Mouse (Mus musculus): Measurements from ENCODE around the gene Tspan32.
A peak's percentile ranks its signal among the peaks of the same experiment; 100 is the strongest.

Tspan32 gene

DNA sequence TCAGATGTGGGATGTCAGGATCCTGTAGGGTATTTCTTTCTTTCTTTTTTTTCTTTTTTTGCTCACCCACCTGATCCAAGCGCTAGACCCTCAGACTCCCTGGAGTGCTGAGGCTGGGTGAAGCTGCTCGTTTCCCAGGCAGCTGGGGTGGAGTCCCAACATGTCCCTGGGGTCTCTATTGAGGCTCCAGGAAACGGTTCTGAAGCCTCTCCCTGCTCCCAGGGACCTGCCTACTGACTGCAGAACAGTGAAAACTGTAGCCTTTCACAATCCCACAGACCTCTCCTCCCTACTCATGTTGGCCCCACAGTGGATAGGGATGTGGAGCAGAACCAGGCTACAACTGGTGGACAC lies 49.7 kb downstream of the Tspan32 start:
- DNase-seq (ENCODE audit: low spot score in 2 of 2): no peak

DNA sequence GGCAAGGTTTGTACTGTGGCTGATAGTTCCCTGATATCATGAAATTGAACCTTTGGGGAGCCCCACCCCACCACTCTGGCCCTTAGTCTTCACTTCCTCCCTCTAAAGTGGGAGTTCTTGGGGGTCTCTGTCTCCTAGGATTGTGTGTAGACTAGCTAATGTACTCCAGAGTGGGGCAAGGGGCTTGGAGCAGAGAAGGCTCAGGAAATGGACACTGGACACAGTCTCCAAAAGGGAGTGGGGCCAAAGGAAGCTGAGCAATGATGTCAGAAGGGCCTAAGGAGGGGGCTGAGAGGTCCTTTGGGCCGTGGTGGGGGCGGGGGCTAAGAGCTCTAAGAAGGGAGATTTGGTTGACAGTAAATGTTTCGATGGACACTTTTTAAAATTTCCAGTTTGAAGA lies 50.2 kb downstream of the Tspan32 start:
- no peak for DNase-seq (ENCODE audit: low spot score in 2 of 2)

DNA sequence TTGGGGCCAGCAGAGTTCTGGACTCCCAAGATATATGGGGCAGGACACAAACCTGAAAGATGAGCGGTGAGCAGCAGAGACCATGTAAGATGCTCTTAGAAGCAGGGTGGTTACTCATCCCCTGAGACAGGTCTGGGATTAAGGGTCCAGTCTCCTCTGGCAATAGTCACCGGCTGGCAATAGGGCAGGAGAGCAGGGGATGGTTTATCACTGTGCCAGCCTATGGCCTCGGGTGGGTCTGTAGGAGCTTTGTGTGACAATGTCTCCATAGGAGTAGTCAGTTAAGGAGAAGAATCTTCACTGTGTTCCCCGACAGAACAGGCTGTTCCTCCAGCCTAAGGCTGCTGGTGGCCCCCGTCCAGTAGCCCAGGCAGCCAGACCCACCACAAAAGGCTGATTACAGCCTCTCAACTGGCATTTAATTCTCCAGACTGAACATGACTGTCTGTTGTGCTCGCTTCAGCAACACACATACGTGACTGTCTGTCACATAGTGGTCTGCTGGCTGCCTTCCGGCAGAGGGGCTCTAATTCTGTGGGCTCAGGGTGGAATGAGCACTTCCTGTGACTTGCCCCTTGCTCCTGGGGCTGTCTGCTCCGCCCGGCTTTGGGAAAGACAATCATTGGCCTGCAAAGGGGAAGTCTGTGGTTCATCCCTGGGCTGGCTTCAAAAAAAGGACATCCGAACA lies 50.8 kb downstream of the Tspan32 start:
- DNase-seq (ENCODE audit: low spot score in 2 of 2): peak in 1 of 2 experiments; percentile 15

DNA sequence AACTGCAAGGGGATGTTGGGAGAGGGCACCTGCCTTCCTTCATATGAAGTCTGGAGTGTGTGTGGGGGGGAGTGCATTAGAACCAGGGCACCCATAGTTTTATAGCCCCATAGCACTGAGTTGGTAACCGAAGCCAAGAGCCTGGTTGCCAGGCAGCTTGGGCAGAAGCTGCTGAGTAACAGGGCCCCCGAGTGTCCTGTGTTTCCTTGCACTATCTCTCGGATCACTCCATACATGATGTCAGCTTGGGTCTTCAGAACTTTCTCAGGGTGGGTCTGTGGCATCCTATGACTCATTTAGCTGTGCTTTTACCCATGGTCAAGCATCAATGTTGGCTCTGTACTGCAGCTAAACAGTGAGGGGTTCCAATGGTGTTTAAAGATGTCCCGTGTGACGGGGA lies 52.2 kb downstream of the Tspan32 start:
- DNase-seq (ENCODE audit: low spot score in 2 of 2): no peak

DNA sequence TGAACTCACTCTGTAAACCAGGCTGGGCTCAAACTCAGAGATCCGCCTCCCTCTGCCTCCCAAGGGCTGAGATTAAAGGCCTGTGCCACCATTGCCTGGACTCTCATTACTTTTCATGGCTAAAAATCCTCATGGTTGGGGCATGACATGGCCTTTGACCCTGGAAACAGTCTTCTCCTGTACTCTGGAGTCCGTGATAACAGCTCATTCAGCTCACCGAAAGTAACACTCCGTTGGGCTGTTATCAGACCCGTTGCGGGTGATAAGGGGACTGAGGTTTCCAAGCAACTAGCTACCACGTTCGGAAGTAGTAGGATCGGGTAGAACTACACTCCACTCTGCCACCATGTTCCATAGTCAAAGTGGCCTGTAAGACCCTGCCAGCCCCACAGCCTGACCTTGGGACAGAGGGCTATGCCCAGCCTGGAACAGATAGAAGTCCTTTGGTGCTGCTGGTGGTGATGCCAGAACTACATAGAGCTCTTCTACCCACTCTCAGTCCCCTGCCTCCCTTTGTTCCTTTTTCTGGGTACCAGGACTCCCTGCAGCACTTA lies 52.9 kb downstream of the Tspan32 start:
- no peak for DNase-seq (ENCODE audit: low spot score in 2 of 2)

DNA sequence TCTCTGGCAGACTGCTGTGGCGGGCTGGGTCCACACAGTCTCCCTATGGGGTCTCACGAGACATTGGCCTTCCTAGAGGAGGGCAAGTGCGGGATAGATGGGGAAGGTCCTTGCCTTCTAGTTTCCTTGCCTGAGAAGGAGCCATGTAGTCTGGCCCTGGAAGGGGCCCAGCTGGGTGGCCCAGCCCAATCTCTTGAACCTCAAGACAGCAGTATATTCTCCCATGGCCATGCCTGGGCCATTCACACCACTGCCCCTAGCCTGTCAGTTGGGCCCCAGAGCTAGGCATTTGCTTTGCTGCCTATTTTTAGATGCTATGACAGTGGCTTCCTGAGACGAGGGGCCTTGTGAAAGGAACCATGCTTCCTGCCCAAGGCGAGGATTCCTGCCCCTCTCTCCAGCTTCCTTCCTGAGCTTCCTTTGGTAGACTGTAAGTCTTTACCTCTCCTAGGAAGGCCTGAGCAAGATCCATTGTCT lies 53.4 kb downstream of the Tspan32 start:
- no peak for DNase-seq (ENCODE audit: low spot score in 2 of 2)

DNA sequence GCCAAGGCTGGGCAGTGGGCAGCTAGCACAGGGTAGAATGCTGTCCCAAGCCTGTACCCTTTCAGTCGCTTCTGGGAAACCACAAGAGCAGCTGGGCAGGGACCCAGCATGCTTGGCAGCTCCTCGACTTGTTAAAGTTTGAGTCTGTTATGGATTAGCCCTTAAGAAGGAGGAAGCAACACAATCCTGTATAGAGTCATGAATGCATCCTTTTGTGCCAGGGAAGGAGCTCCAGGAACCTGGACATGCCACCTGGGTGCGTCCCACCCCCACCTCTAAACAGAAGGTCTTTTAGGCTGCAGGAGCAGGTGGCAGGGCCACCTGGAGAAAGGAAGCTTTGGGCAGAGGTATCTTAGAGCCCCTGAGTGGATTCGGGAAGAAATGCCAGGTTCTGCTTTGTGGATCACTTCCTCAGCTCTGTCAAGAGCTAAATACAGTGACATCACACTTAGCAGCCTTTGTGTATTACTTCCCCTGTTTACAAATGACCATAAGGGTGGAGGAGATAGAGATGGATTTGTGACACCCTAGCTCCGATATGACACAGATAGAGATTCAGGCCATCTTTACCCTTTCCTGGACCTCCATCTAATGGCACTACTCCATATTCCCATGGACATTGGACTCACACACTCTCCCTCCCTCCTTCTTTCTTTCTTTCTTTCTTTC lies 54.5 kb downstream of the Tspan32 start:
- DNase-seq (ENCODE audit: low spot score in 2 of 2): no peak

DNA sequence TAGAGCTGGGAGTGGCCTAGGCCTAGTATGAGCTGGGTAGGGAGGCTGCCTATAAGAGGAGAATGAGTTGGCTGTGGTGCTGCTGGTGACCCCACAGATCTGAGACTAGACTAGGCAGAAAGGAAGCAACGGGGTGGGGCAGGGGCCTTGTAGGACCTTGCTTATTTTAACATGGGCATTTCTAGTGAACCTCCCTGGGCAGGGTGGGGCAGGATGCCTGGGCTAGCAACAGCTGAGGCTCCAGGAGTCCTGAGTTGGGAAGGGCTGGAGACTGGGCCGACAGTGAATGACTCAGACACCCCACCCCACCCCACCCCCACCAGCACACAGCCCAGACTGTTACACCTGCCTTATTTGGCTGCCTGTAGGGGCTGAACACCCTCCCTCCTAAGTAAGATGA lies 57.9 kb downstream of the Tspan32 start:
- no peak for DNase-seq (ENCODE audit: low spot score in 2 of 2)

DNA sequence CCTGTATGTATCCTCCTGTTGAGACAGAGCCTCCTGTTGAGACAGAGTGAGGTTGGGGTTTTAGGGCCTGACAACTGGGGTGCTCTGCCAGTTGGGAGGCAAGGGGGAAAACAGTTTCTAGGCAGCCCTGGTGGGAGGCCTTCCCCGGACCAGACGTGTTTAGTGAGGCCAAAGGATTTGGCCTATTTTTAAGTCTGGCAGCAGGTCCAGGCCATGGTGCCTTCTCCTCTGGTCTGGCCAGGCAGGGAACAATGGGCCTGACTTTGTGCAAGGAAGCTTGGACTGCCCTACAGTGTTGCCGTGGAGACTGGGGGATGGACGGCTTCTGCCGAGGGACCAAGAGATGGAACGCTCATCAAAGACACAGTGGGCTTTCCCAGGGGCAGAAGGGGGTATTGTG lies 59.4 kb downstream of the Tspan32 start:
- no peak for DNase-seq (ENCODE audit: low spot score in 2 of 2)

DNA sequence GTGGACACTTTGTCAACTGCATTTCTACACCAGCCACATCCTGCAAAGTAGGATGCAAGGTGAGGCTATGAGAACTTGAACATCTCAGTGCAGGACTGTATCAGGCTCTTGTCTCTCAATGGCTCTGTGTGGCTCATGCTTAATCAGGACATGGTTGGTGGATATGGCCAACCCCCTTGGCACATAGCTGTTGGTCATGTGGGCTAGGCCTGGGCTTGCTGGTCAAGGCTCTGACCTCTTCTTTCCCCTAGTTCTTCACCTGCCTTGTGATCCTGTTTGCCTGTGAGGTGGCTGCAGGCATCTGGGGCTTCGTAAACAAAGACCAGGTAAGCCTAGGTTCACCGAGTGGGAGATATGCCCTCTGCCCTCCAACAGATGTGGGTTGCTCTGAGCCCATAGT lies 60.8 kb downstream of the Tspan32 start:
- DNase-seq (ENCODE audit: low spot score in 2 of 2): no peak

DNA sequence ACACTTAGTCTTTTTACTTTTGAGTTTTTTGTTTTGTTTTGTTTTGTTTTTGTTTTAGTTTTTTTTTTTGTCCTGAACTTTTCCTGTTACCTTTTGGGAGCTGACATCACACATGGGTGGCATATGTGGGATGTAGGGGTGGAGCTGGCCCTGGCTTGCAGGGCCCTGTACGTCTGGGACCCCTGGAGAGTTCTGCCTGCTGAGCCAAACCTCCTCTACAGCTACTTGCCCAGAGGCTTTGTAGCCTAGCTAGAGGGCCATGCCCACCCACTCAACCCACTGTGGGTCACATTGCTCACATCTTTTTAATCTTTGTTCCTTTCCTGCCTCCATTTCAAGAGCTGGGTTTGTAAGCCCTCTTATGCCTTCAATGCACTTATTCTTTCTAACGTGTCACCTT lies 62.6 kb downstream of the Tspan32 start:
- no peak for DNase-seq (ENCODE audit: low spot score in 2 of 2)

DNA sequence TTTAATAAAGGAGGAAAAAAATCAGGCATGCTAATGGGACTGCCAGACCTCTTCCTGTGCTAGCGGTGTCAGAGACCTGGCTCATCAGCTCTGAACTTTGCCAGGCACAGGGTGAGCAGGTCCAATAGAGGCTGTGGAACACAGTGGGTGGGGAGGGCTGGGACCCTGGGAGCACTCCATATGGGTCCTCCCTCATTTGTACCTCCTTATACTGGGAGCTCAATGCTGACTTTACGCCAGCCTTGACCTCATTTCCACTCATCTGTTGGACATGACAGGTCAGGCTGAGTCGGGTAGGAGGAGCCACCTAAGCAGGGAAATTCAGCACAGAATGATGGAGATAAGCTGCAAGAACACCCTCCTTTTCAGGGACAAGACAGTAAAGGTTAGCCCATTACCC lies 63.1 kb downstream of the Tspan32 start:
- no peak for DNase-seq (ENCODE audit: low spot score in 2 of 2)

DNA sequence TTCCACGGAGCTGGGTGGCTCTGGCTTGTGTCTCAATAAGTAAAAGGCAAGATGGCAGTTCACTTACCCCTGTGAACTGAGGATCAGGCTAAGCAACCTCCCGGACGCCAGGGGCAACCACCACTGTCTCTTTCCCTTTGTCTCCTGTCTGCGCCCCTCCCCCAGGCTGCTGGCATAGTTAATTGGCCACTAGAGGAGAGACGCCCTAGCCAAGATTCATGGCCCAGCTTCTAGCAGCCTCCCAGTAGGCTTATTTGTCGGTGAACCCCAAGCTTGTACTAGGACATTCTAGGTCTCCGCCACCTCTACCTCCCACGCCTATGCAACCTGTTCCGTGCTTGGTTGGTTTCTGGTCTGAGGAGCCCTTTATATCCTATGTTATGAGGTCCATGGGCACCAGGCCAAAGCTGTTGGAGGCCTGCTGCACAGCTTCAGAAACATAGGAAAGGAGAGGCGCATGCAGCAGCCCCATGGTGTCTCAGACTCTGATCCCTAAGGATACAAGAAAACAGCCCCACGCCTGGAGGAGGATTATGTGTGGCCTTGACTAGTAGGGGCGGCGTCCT lies 63.6 kb downstream of the Tspan32 start:
- DNase-seq (ENCODE audit: low spot score in 2 of 2): peak; percentile 45 to 65

DNA sequence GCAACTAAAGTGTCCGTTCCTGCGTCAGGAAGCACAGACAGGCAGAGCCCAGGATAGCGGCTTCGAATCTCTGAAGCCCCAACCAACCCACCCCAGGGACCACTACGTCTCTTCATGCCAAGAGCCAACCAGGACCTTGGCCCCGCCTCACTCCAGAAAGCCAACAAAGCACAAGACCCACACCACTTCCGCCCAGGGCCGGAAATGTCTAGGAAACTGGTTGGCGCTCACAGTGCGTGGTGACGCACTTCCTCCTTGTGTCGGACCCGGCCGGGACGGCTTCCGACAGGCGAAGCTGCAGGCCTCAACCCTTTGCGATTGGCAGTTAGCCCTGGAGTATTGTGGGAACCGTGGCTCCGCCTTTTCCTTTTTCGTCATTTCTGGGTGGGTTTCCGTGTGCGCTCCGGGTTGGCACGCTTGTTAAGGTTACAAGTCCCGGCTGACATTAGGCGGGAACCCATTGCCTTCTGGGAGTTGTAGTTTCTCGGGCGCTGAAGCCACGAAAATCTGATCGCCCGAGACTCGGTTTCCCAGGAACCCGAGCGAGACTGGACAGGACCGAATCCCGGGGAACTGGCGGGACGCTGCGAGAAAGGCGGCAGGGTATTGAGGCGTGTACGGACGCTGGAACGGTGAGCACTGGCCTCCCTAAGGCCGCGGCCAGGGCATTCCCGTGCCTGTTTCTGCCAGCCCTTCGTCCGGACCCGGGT lies 64.2 kb downstream of the Tspan32 start, which contains the start of gene Tssc4:
Gene Tssc4, plus strand, starts transcription at position 368 of the 710 bp plus-strand sequence.
- DNase-seq (ENCODE audit: low spot score in 2 of 2): peak; percentile 96 to 98
